Mouse (Mus musculus): ENCODE measurements around the gene Myo10. TPM values are rescaled to one million over a fixed set of nuclear protein-coding genes. Genes with fewer than 3 reads are reported as not detected.

Myo10 gene
- polyA plus RNA-seq, 1 experiment from 2014 or later: 42.0 TPM

DNA sequence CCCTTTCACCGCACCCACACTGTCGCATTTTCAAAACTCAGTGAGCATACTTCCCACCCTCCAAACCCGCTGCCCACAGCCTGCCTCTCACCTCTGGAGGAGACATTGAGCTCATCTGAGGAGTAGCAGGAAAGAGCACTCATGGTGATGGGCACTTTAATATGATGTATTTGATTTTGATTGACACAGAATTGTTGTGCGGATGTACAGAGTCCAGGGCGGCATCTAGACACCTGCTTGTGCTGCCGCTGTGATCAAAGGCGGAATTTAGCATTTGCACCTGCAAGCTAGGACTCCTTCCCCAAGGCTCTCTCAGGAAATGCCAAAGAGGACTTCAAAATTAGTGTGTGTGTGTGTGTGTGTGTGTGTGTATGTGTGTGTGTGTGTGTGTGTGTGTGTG, 31.4 kb upstream of the Myo10 start:
- no peak for ATAC-seq (ENCODE audit: low FRiP score)
- H3K27me3 ChIP-seq: no peaks in the 10 kb centered on the region
- H3K9ac ChIP-seq: no peak overlapping the region
- 90% methylated on average over 7 of the region's 7 CpGs for whole genome bisulfite sequencing
- no peak overlapping the region for H3K4me2 ChIP-seq (replicated peaks)
- 0 out of 2 replicates have a peak, but pooled peaks cover 4% of the 10 kb centered on the region for H3K4me1 ChIP-seq
- H3K27ac ChIP-seq: no peak overlapping the region
- H3K4me3 ChIP-seq: no peak overlapping the region
- H3K36me3 ChIP-seq: no peaks in the 10 kb centered on the region
- no peaks in the 10 kb centered on the region for H3K9me3 ChIP-seq (replicated peaks)

DNA sequence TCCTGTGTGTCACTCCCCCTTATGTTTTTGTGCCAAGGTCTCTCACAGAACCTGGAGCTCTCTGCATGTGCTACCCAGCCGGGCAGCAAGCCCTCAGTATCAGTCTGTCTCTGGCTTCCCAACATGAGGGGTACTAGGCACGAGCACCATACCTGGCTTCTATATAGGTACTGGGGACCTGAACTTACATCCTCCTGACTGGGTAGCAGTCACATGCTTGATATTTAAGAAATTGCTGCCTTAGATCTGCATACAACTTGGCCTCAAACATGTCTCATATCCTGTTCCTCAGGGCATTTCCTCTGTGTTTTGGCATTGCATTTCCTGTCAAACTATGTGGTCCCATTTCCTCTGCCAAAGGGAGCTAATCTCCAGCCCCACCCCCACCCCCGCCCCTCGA, 30.4 kb upstream of the Myo10 start:
- no peaks in the 10 kb centered on the region for H3K36me3 ChIP-seq
- ATAC-seq (ENCODE audit: low FRiP score): no peak
- H3K27me3 ChIP-seq: no peaks in the 10 kb centered on the region
- whole genome bisulfite sequencing: 71% methylated on average over 4 of the region's 4 CpGs
- H3K9ac ChIP-seq: no peak overlapping the region
- H3K9me3 ChIP-seq (replicated peaks): no peaks in the 10 kb centered on the region
- no peak overlapping the region for H3K27ac ChIP-seq
- no peaks in the 10 kb centered on the region for H3K4me1 ChIP-seq
- no peak overlapping the region for H3K4me2 ChIP-seq (replicated peaks)
- H3K4me3 ChIP-seq: no peak overlapping the region

DNA sequence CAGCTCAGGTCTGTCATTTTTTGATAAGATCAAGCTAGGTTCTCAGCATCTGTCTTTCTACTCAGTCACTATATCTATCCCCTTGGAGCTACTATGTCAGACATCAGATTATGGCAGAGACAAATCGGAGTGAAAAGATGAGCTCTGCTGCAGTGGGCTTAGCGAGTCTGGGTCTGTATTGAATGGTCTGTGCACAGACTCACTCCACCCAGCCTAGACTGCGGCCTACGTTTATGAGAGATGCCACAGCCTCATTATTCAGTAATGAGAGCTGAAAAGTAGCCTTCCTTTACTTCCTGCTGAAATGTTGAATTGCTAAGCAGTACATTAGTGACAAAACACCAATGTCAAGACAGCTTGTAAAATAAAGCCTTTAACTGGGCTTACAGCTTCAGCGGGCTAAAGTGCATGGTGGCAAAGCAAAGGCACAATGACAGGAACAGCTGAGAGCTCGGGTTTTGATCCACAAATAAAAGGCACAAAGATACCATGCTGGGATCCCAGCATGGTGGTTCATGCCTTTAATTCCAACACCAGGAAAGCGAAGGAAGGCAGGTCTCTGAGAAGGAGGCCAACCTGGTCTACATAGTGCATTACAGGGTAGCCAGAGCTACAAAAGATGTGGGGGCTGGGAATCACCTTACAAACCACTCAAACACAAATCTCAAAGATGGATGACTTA, 28.7 kb upstream of the Myo10 start:
- 44% methylated on average over 7 of the region's 7 CpGs for WGBS
- H3K4me2 ChIP-seq (replicated peaks): no peak overlapping the region
- ATAC-seq (ENCODE audit: low FRiP score): no peak

DNA sequence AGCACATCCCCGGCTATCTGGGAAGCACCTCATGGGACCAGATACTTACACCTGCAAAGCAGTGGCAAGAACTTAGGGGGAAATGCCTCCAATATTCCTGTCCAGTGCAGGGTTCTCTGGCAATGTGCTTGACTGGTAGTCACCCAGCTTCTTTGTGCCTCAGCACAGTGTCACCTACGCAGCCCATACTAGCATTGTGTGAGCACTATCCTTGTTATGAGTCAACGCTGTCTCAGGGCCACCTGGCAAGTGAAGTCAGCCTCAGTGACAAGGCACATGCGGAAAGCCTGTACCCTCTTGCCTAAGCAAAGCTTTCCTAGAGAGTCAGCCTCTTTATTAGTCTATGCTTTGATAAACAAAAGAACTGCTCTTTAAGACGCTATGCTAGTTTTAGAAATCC, 24.0 kb upstream of the Myo10 start:
- Histone ChIP-seq H3K27me3 (no peaks in the 10 kb centered on the region), H3K9ac (no peak overlapping the region), H3K4me2 (replicated peaks) (no peak overlapping the region), H3K4me3 (no peak overlapping the region), H3K9me3 (replicated peaks) (no peaks in the 10 kb centered on the region), H3K4me1 (peaks cover 5% of the 10 kb centered on the region), H3K36me3 (no peaks in the 10 kb centered on the region), H3K27ac (no peak overlapping the region)
- no peak for ATAC-seq (ENCODE audit: low FRiP score)
- 94% methylated on average over 5 of the region's 5 CpGs for WGBS

More for the DNA sequence above, 28.7 kb upstream of the Myo10 start:
- no peaks in the 10 kb centered on the region for H3K27me3 ChIP-seq
- no peak overlapping the region for H3K4me3 ChIP-seq
- no peak overlapping the region for H3K27ac ChIP-seq
- no peak overlapping the region for H3K9ac ChIP-seq
- H3K36me3 ChIP-seq: no peaks in the 10 kb centered on the region
- H3K4me1 ChIP-seq: no peaks in the 10 kb centered on the region
- no peaks in the 10 kb centered on the region for H3K9me3 ChIP-seq (replicated peaks)

DNA sequence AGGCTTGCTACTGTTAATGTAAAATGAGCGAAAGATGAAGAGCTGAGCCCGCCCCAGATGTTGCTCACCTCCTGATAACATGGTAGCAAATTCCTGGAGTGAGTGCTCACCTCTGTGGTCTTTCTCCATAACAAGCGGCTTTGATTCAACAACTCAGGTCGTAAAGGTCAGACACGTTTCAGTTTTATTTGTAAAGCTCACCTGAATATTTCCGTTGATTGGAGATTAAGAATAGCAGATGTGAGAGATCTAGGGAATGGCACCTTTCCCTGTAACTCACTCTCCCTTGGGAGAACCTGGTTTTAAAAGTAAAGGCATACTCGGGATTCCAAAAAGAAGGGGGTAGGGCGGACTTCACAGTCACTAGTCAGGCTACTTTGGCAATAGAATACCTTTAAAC, 20.0 kb upstream of the Myo10 start:
- no peaks in the 10 kb centered on the region for H3K36me3 ChIP-seq
- H3K4me3 ChIP-seq: no peak overlapping the region
- no peaks in the 10 kb centered on the region for H3K9me3 ChIP-seq (replicated peaks)
- H3K4me2 ChIP-seq (replicated peaks): no peak overlapping the region
- no peak overlapping the region for H3K27ac ChIP-seq
- no peak overlapping the region for H3K9ac ChIP-seq
- 76% methylated on average over 8 of the region's 8 CpGs for WGBS
- H3K4me1 ChIP-seq: peaks cover 10% of the 10 kb centered on the region
- ATAC-seq (ENCODE audit: low FRiP score): no peak
- H3K27me3 ChIP-seq: no peaks in the 10 kb centered on the region

DNA sequence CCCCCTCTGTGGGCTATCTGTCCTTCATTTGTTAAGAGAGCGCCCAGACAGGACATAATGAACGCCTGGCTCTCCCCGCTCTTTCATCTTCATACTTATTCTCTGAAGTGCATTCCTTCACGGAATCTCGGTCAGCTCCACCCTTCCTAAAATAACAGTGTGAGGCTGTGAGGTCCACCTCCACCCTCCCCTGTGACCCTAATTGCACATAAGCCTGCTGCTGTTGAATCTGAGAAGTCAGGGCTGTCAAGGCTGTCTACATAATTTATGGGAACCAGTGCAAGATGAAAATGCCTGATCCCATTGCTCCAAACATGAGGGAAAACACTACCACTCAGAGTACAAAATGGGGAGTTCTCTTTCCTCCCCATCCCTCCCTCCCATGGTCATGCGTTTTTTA, 19.0 kb upstream of the Myo10 start:
- H3K4me3 ChIP-seq: no peak overlapping the region
- no peak for ATAC-seq (ENCODE audit: low FRiP score)
- H3K27ac ChIP-seq: no peak overlapping the region
- 44% methylated on average over 6 of the region's 6 CpGs for WGBS
- no peak overlapping the region for H3K4me2 ChIP-seq (replicated peaks)
- peaks cover 10% of the 10 kb centered on the region for H3K4me1 ChIP-seq
- H3K27me3 ChIP-seq: no peaks in the 10 kb centered on the region
- no peaks in the 10 kb centered on the region for H3K9me3 ChIP-seq (replicated peaks)
- no peak overlapping the region for H3K9ac ChIP-seq
- no peaks in the 10 kb centered on the region for H3K36me3 ChIP-seq

DNA sequence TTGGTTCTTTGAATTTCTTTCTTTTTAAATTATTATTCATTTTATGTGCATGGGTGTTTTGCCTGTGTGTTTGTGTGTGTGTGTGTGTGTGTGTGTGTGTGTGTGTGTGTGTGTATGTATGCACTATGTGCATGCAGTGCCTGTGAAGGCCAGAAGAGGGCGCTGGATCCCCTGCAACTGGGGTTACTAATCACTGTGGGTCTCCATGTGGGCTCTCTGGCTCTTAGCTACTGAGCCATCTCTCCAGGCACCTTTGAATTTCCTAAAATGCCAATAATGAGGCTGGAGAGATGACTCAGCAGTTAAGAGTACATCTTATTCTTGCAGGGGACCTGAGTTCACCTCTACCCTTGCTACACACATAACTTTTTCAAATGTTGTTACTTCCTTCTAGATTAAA, 18.1 kb upstream of the Myo10 start:
- H3K27ac ChIP-seq: no peak overlapping the region
- H3K4me1 ChIP-seq: peaks cover 10% of the 10 kb centered on the region
- no peak overlapping the region for H3K4me3 ChIP-seq
- no peaks in the 10 kb centered on the region for H3K9me3 ChIP-seq (replicated peaks)
- no peak for ATAC-seq (ENCODE audit: low FRiP score)
- no peaks in the 10 kb centered on the region for H3K36me3 ChIP-seq
- no peak overlapping the region for H3K4me2 ChIP-seq (replicated peaks)
- no peak overlapping the region for H3K9ac ChIP-seq
- 79% methylated on average over 1 of the region's 1 CpGs for WGBS
- H3K27me3 ChIP-seq: no peaks in the 10 kb centered on the region

DNA sequence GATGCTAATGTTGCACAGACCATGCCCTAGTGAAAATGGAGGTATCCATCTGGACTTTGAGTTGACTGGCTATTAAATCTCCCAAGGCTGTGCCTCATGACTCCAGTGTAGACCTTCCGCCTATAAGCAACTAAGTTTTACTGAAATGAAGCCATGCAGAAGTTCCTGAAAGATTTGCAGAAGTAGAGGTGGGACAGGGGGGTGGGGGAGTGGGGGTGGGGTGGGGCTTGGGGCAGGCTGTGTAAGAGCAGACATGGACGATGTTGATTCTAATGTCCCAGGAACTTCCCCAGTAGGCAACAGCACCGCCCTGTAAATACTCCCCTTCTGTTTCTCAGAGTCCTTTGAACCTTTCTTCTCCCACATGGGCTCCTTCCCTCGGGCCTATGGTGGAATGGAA, 16.9 kb upstream of the Myo10 start:
- Histone ChIP-seq H3K27ac (no peak overlapping the region), H3K9me3 (replicated peaks) (no peaks in the 10 kb centered on the region), H3K27me3 (no peaks in the 10 kb centered on the region), H3K9ac (no peak overlapping the region), H3K4me3 (no peak overlapping the region), H3K4me2 (replicated peaks) (no peak overlapping the region), H3K4me1 (peaks cover 10% of the 10 kb centered on the region), H3K36me3 (no peaks in the 10 kb centered on the region)
- ATAC-seq (ENCODE audit: low FRiP score): no peak
- WGBS: 82% methylated on average over 4 of the region's 4 CpGs

DNA sequence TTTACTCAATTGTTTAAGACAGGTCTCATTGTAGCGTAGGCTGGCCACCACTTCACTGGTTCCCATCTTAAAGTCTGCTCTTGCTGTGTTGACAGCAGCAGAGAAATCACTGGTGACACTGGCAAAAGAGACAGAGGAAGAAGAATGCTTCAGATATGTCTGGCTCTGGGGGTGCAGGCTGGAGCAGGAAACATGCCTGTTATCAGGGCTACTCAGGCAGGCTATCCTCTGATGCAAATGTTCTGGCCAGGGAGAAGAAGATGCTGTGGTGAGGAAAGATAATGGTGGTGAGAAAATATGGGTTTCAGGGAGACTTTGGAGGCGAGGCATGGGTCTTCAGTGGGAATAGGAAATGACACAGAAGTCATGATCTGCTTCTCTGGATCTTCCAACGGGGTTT, 13.6 kb upstream of the Myo10 start:
- no peaks in the 10 kb centered on the region for H3K9me3 ChIP-seq (replicated peaks)
- no peak overlapping the region for H3K4me2 ChIP-seq (replicated peaks)
- no peak overlapping the region for H3K4me3 ChIP-seq
- H3K36me3 ChIP-seq: no peaks in the 10 kb centered on the region
- H3K9ac ChIP-seq: no peak overlapping the region
- 96% methylated on average over 3 of the region's 3 CpGs for WGBS
- H3K27me3 ChIP-seq: no peaks in the 10 kb centered on the region
- no peak for ATAC-seq (ENCODE audit: low FRiP score)
- H3K4me1 ChIP-seq: 0 out of 2 replicates have a peak, but pooled peaks cover 3% of the 10 kb centered on the region
- no peak overlapping the region for H3K27ac ChIP-seq

DNA sequence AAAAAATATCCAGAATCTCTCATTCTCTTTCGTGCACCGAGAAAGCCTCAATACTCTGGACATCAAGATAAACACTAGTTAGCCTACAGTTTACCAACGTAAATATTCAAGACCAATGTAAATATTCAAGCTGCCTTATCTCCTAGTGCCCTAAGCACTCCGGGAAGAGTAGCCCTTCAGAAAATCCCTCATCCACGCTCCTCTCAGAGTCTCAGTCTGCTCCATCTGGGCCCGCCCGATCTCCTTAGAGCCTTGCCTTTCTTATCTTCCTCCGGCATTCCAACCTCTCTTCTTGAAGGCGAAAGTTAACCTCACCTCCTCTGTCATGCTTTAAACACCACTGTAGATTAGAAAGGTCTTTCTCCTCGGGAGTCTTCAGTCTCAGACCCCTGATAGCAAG, 13.1 kb upstream of the Myo10 start:
- ATAC-seq (ENCODE audit: low FRiP score): no peak
- 0 out of 2 replicates have a peak, but pooled peaks cover 3% of the 10 kb centered on the region for H3K4me1 ChIP-seq
- no peaks in the 10 kb centered on the region for H3K36me3 ChIP-seq
- no peak overlapping the region for H3K27ac ChIP-seq
- no peak overlapping the region for H3K4me2 ChIP-seq (replicated peaks)
- H3K27me3 ChIP-seq: no peaks in the 10 kb centered on the region
- H3K9ac ChIP-seq: no peak overlapping the region
- H3K9me3 ChIP-seq (replicated peaks): no peaks in the 10 kb centered on the region
- no peak overlapping the region for H3K4me3 ChIP-seq
- 79% methylated on average over 10 of the region's 10 CpGs for WGBS

DNA sequence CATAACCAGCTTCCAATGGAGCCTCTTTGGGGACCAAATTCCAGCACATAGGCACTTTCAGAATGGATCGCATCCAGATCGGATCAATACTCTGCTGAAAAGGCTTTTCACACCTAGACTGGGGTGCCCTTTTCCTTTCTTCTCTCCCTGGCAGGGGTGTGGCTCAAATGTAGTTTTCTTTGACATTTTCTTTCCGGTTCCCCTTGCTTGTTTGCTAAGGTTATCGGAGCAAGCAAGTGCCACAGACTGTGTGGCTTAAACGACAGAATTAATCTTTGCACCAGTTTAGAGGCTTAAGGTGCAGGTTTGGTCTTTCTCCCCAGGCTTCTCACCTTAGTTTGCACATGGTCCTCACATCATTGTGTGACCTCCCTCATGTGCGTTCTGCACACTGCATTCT, 11.1 kb upstream of the Myo10 start:
- no peaks in the 10 kb centered on the region for H3K27me3 ChIP-seq
- 74% methylated on average over 6 of the region's 6 CpGs for WGBS
- no peak overlapping the region for H3K27ac ChIP-seq
- no peaks in the 10 kb centered on the region for H3K9me3 ChIP-seq (replicated peaks)
- H3K36me3 ChIP-seq: no peaks in the 10 kb centered on the region
- no peak overlapping the region for H3K4me3 ChIP-seq
- H3K4me2 ChIP-seq (replicated peaks): no peak overlapping the region
- no peak overlapping the region for H3K9ac ChIP-seq
- no peak for ATAC-seq (ENCODE audit: low FRiP score)
- H3K4me1 ChIP-seq: 0 out of 2 replicates have a peak, but pooled peaks cover 3% of the 10 kb centered on the region

DNA sequence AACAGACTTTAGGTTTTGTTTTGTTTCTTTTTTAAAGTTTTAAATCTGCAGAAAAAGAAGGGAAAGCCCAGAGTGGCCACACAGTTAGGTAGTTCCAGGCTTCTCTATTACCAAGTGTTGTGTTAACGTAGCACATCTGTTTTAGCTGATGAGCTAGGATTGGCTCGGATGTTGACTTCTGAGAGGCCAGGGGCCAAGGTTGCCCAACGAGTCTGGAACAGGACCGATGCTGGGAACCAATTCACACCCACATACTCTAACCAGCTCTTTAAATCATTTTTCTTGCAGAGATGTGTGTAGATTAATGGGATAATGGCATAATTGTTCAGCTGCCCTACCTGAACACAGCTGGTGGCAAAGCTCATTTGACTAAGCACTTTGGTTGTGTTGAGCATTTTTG, 1.8 kb upstream of the Myo10 start:
- H3K9ac ChIP-seq: no peak overlapping the region
- 82% methylated on average over 4 of the region's 4 CpGs for WGBS
- H3K4me2 ChIP-seq (replicated peaks): no peak overlapping the region
- no peak for ATAC-seq (ENCODE audit: low FRiP score)
- H3K36me3 ChIP-seq: no peaks in the 10 kb centered on the region
- no peak overlapping the region for H3K4me3 ChIP-seq
- no peaks in the 10 kb centered on the region for H3K9me3 ChIP-seq (replicated peaks)
- peaks cover 4% of the 10 kb centered on the region; the same call in 1 of the 2 replicates for H3K27me3 ChIP-seq
- peaks cover 13% of the 10 kb centered on the region for H3K4me1 ChIP-seq
- no peak overlapping the region for H3K27ac ChIP-seq

All from hindbrain, embryonic 12.5 days (tissue).